11 mouse cellular contexts compared by ENCODE assay signal in genomic region chr3:122199600-122199999, GRCm38 (mm10). TPM values are rescaled to one million over a fixed set of nuclear protein-coding genes. Genes with fewer than 3 reads are reported as not detected.
DNase-seq lines count a peak whose midpoint lies in the region; ATAC-seq and TF ChIP-seq lines count a peak whose summit lies in the region.
"Had no signal": no experiment of that assay in that cellular context is flagged by ENCODE, and none has a peak within 500 bp of the region (broad histone marks: within the 10 kb centered on the region; RNA-seq: fewer than 3 reads in every experiment).

No protein-coding gene starts in this region.

- DNase-seq in cerebellum, adult 9-11 months = peak; percentile 18
- DNase-seq in cerebellum, adult 18-20 months = no peak
- DNase-seq in kidney, postnatal 10 days = no peak
- peak; percentile 23 for DNase-seq in midbrain, postnatal 0 days (ENCODE audit: low spot score)
- no peak for DNase-seq in midbrain, embryonic 14.5 days
- DNase-seq in left cerebral cortex, postnatal 25 days (ENCODE audit: low spot score in 2 of 2) = no peak

- WGBS in kidney, embryonic 16.5 days = 84% methylated on average over 4 of the region's 4 CpGs
- 65% methylated on average over 4 of the region's 4 CpGs for WGBS in midbrain, postnatal 0 days
- 74% methylated on average over 4 of the region's 4 CpGs for WGBS in midbrain, embryonic 14.5 days
- WGBS in stomach, embryonic 15.5 days = 81% methylated on average over 4 of the region's 4 CpGs

- peak overlapping the region; percentile 23; the same call in 1 of the 2 replicates for H3K27ac ChIP-seq in kidney, embryonic 16.5 days (ENCODE audit: low read length)
- H3K27ac ChIP-seq in midbrain, postnatal 0 days (ENCODE audit: low read depth, low read length) = no peak overlapping the region
- no peak overlapping the region for H3K27ac ChIP-seq in midbrain, embryonic 14.5 days (replicated peaks; ENCODE audit: low read depth, low read length)
- H3K27ac ChIP-seq in stomach, embryonic 15.5 days = peak overlapping the region; percentile 66
- H3K27ac ChIP-seq: embryonic facial prominence, embryonic 13.5 days; hindbrain, embryonic 13.5 days; midbrain, embryonic 12.5 days had no signal

- ATAC-seq in kidney, embryonic 16.5 days (ENCODE audit: low FRiP score, low TSS enrichment) = no peak
- ATAC-seq in midbrain, postnatal 0 days (ENCODE audit: low FRiP score) = no peak
- ATAC-seq in midbrain, embryonic 14.5 days (ENCODE audit: low FRiP score, low TSS enrichment) = no peak
- no peak for ATAC-seq in stomach, embryonic 15.5 days (ENCODE audit: insufficient read depth, low FRiP score, low read depth)

- no peaks in the 10 kb centered on the region for H3K36me3 ChIP-seq in kidney, embryonic 16.5 days (ENCODE audit: insufficient read depth, low read length)
- no peaks in the 10 kb centered on the region for H3K36me3 ChIP-seq in midbrain, postnatal 0 days (ENCODE audit: insufficient read depth, low read length)
- H3K36me3 ChIP-seq in midbrain, embryonic 14.5 days (ENCODE audit: control insufficient read depth, insufficient read depth, low read length) = no peaks in the 10 kb centered on the region
- H3K36me3 ChIP-seq in stomach, embryonic 15.5 days = no peaks in the 10 kb centered on the region
- H3K36me3 ChIP-seq: embryonic facial prominence, embryonic 13.5 days; hindbrain, embryonic 13.5 days; midbrain, embryonic 12.5 days had no signal

- H3K9me3 ChIP-seq in kidney, embryonic 16.5 days (ENCODE audit: low read length) = no peaks in the 10 kb centered on the region
- H3K9me3 ChIP-seq in midbrain, postnatal 0 days (ENCODE audit: low read length) = no peaks in the 10 kb centered on the region
- H3K9me3 ChIP-seq in midbrain, embryonic 14.5 days (ENCODE audit: control insufficient read depth, low read length) = no peaks in the 10 kb centered on the region
- H3K9me3 ChIP-seq in stomach, embryonic 15.5 days = no peaks in the 10 kb centered on the region
- H3K9me3 ChIP-seq: embryonic facial prominence, embryonic 13.5 days; hindbrain, embryonic 13.5 days; midbrain, embryonic 12.5 days had no signal

- intact Hi-C loops in left cerebral cortex, postnatal 25 days (cut with DNase I) = no loop called here

- H3K4me2 ChIP-seq in kidney, embryonic 16.5 days (replicated peaks; ENCODE audit: low read depth, low read length) = no peak overlapping the region
- H3K4me2 ChIP-seq in midbrain, postnatal 0 days (ENCODE audit: low read depth, low read length, poor library complexity, severe bottlenecking) = no peak overlapping the region
- H3K4me2 ChIP-seq in midbrain, embryonic 14.5 days (ENCODE audit: low read length) = no peak overlapping the region
- H3K4me2 ChIP-seq in stomach, embryonic 15.5 days = no peak overlapping the region
- H3K4me2 ChIP-seq: embryonic facial prominence, embryonic 13.5 days; hindbrain, embryonic 13.5 days; midbrain, embryonic 12.5 days had no signal

- H3K27me3 ChIP-seq in kidney, embryonic 16.5 days (ENCODE audit: insufficient read depth, low read length) = no peaks in the 10 kb centered on the region
- H3K27me3 ChIP-seq in midbrain, postnatal 0 days (ENCODE audit: insufficient read depth, low read length) = no peaks in the 10 kb centered on the region
- H3K27me3 ChIP-seq in midbrain, embryonic 14.5 days (ENCODE audit: control insufficient read depth, insufficient read depth, low read length) = no peaks in the 10 kb centered on the region
- H3K27me3 ChIP-seq in stomach, embryonic 15.5 days (replicated peaks) = no peaks in the 10 kb centered on the region
- H3K27me3 ChIP-seq: embryonic facial prominence, embryonic 13.5 days; hindbrain, embryonic 13.5 days; midbrain, embryonic 12.5 days had no signal

- H3K4me1 ChIP-seq in kidney, embryonic 16.5 days (ENCODE audit: insufficient read depth, low read length) = peaks cover 7% of the 10 kb centered on the region
- no peaks in the 10 kb centered on the region for H3K4me1 ChIP-seq in midbrain, postnatal 0 days (ENCODE audit: insufficient read depth, low read length)
- no peaks in the 10 kb centered on the region for H3K4me1 ChIP-seq in midbrain, embryonic 14.5 days (ENCODE audit: control insufficient read depth, insufficient read depth, low read length)
- H3K4me1 ChIP-seq in stomach, embryonic 15.5 days = peaks cover 15% of the 10 kb centered on the region; the same call in 1 of the 2 replicates
- H3K4me1 ChIP-seq: hindbrain, embryonic 13.5 days had no signal

- no peak overlapping the region for H3K4me3 ChIP-seq in kidney, embryonic 16.5 days (ENCODE audit: low read length)
- H3K4me3 ChIP-seq in midbrain, postnatal 0 days (ENCODE audit: low read depth, low read length) = no peak overlapping the region
- no peak overlapping the region for H3K4me3 ChIP-seq in midbrain, embryonic 14.5 days (replicated peaks; ENCODE audit: low read depth, low read length)
- H3K4me3 ChIP-seq in stomach, embryonic 15.5 days (replicated peaks) = no peak overlapping the region
- H3K4me3 ChIP-seq: embryonic facial prominence, embryonic 13.5 days; hindbrain, embryonic 13.5 days; midbrain, embryonic 12.5 days had no signal

- H3K9ac ChIP-seq in kidney, embryonic 16.5 days (replicated peaks; ENCODE audit: low read length) = no peak overlapping the region
- no peak overlapping the region for H3K9ac ChIP-seq in midbrain, postnatal 0 days (replicated peaks; ENCODE audit: low read length, poor library complexity, severe bottlenecking)
- H3K9ac ChIP-seq in midbrain, embryonic 14.5 days (replicated peaks; ENCODE audit: low read length) = no peak overlapping the region
- no peak overlapping the region for H3K9ac ChIP-seq in stomach, embryonic 15.5 days
- H3K9ac ChIP-seq: embryonic facial prominence, embryonic 13.5 days; hindbrain, embryonic 13.5 days; midbrain, embryonic 12.5 days had no signal

- no peak for TF ChIP-seq CTCF in midbrain, postnatal 0 days (IDR thresholded peaks at IDR 0.05)

RNA-seq across cellular contexts. Expression of gene Gclm, which starts 45.8 kb away (rescaled TPM):
- polyA plus RNA-seq in kidney, embryonic 16.5 days (2015; fragmentation: Nextera tagmentation; extraction: Ambion mirVana) = 98.6 and 116 TPM in 2 replicates
- 21.6 and 27.7 TPM in 2 replicates for total RNA-seq in midbrain, postnatal 0 days (2014; rRNA removed)
- polyA plus RNA-seq in midbrain, postnatal 0 days (2015; fragmentation: Nextera tagmentation; extraction: Ambion mirVana) = 44.3 and 51.2 TPM in 2 replicates
- polyA plus RNA-seq in midbrain, embryonic 14.5 days (2014; fragmentation: Nextera tagmentation; extraction: Ambion mirVana) = 42.5 and 54.5 TPM in 2 replicates
- polyA plus RNA-seq in stomach, embryonic 15.5 days (2015; fragmentation: Nextera tagmentation; extraction: Ambion mirVana) = 82.8 and 119 TPM in 2 replicates
- total RNA-seq in left cerebral cortex, postnatal 25 days (2021) = 10 to 100 TPM; 62.6 to 79.5 TPM

Comparison
In these comparisons a context has a peak if more than half of its experiments do, and no peak if none do; other contexts are left out.
1. DNase-seq: peak in cerebellum, adult 9-11 months (single experiment) and midbrain, postnatal 0 days (single experiment); none in cerebellum, adult 18-20 months (0 of 2), kidney, postnatal 10 days (single experiment), midbrain, embryonic 14.5 days (single experiment) and left cerebral cortex, postnatal 25 days (0 of 2).
2. H3K27ac ChIP-seq: peak in kidney, embryonic 16.5 days (single experiment) and stomach, embryonic 15.5 days (single experiment); none in midbrain, postnatal 0 days (single experiment) and midbrain, embryonic 14.5 days (single experiment).